Mouse (Mus musculus) intestine, embryonic 15.5 days (tissue): Measurements from ENCODE around the gene Speg. TPM values are rescaled to one million over a fixed set of nuclear protein-coding genes. Genes with fewer than 3 reads are reported as not detected.
A peak's percentile ranks its signal among the peaks of the same experiment; 100 is the strongest.

Experiments used
- ATAC-seq: fragments of 200-750 bp; cut with Nextera tagmentation; 2 replicates; pipeline ENCODE4 v1.8.0; 2017; ENCODE audit warnings: moderate TSS enrichment, moderate library complexity
- H3K27ac ChIP-seq: fragments of 300-500 bp; sonication (generic); 2 replicates; pipeline ENCODE4 v1.5.1; 2015; ENCODE audit warnings: mild to moderate bottlenecking, inconsistent platforms
- H3K27me3 ChIP-seq: fragments of 300-500 bp; sonication (generic); replicated peaks from 2 replicates; pipeline ENCODE4 v1.6.1; 2015; ENCODE audit warnings: inconsistent platforms
- H3K36me3 ChIP-seq: fragments of 300-500 bp; sonication (generic); 2 replicates; pipeline ENCODE4 v1.6.1; 2015; ENCODE audit warnings: inconsistent platforms
- H3K4me1 ChIP-seq: fragments of 300-500 bp; sonication (generic); replicated peaks from 2 replicates; pipeline ENCODE4 v1.6.1; 2015; ENCODE audit warnings: inconsistent platforms
- H3K4me2 ChIP-seq: fragments of 300-500 bp; sonication (generic); replicated peaks from 2 replicates; pipeline ENCODE4 v1.6.1; 2015; ENCODE audit warnings: mild to moderate bottlenecking, inconsistent platforms
- H3K4me3 ChIP-seq: fragments of 300-500 bp; sonication (generic); replicated peaks from 2 replicates; pipeline ENCODE4 v1.5.1; 2015; ENCODE audit warnings: inconsistent platforms
- H3K9ac ChIP-seq: fragments of 300-500 bp; sonication (generic); 2 replicates; pipeline ENCODE4 v1.6.1; 2015; ENCODE audit warnings: inconsistent platforms
- H3K9me3 ChIP-seq: fragments of 300-500 bp; sonication (generic); 2 replicates; pipeline ENCODE4 v1.6.1; 2016; ENCODE audit warnings: inconsistent platforms
- WGBS: fragments of 180-500 bp; shearing (Covaris S2); methylation state at CpG from one replicate; pipeline ENCODE4 v1.1.7; 2015; 5-methylcytosine and 5-hydroxymethylcytosine counted together
- polyA plus RNA-seq: library from polyadenylated mRNA; unstranded; fragments of >200 nt; fragmentation: Nextera tagmentation; extraction: Ambion mirVana; gene quantifications from 2 replicates; pipeline ENCODE4 v1.2.1, GENCODE M21; 2015

The Speg gene
- polyA plus RNA-seq, 1 experiment from 2014 or later = 35.6 TPM

DNA sequence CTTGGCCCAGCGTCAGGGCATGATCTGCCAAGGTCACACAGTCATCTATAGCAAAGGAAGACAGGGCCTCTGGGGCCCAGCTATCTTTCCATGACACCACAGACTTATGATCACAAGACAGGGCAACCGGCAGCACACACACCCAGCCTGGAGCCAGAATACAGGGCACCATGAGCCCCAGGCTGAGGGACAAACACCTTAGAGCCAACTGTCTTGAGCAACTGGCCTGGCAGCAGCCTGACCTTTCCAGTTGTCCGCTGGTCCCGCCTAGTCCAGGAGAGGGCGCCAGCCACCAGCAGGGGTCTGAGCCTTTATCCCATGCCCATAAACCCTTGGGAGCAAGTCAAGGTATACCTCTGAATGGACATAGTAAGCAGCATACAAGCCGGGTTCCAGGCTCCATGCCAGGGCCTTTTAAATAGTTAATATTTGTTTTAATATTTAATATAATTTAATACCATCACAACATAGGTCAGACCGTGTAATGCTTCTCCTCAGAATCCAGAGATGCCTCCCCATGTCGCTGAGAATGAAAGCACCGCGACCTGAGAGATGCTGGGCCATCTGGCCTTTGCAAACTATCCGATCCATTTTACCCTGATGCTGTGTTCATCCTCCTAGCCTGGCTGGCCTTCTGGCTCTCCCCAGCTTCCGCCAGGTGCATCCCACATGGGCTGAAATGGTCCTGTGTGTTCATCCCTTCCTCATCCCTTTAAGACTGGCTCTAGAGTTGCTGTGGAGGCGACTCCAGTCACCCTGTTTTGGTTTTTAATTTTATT is 3.6 kb upstream of the Speg start:
- peaks cover 10% of the 10 kb centered on the region for H3K27me3 ChIP-seq
- no peaks in the 10 kb centered on the region for H3K9me3 ChIP-seq
- no peak overlapping the region for H3K27ac ChIP-seq
- no peak overlapping the region for H3K9ac ChIP-seq
- WGBS = 51% methylated on average over 13 of the region's 13 CpGs
- H3K36me3 ChIP-seq = no peaks in the 10 kb centered on the region
- peaks cover 25% of the 10 kb centered on the region for H3K4me1 ChIP-seq
- H3K4me3 ChIP-seq = no peak overlapping the region
- ATAC-seq = no peak
- H3K4me2 ChIP-seq = no peak overlapping the region

DNA sequence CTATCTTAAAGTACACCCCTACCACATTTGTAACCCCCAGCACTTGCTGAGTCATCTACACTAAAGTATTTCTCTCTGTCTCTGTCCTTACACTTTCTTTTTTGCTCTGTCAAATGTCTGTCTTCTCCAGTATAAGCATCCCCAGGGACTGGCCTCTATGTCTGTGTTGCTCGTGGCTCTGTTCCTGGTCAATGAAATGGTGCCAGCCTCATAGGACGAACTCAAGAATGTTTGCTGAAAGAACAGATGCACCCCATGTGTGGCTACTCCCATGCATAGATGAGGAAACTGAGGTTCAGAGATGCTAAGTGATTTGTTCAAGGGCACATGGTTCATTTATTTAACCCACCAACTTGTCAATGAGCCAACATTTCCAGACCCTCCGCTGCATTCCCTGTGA is 2.6 kb upstream of the Speg start:
- Histone ChIP-seq H3K27me3 (peaks cover 10% of the 10 kb centered on the region), H3K4me1 (peaks cover 25% of the 10 kb centered on the region), H3K4me3 (no peak overlapping the region), H3K27ac (no peak overlapping the region), H3K4me2 (no peak overlapping the region), H3K9ac (no peak overlapping the region), H3K9me3 (no peaks in the 10 kb centered on the region), H3K36me3 (no peaks in the 10 kb centered on the region)
- ATAC-seq = no peak
- WGBS = 82% methylated on average over 3 of the region's 3 CpGs

DNA sequence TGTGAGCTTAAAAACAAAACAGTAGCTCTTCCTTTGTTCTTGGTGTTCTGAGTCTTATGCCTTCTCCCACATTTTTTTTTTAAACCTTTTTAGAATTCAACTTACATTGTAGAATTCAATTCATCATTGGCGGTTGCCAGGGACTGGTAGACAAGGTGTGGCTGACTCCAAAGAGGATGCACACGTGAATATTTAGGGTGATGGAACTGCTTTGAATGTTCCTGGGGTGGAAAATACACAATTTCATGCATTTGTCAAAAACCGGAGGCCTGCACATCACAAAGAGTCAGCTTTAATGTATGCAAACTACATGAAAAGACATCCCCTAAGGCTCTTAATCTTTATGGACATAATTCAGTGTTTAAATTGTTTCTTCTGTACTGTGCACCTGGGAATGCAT is 1.8 kb upstream of the Speg start:
- ATAC-seq = no peak
- H3K4me3 ChIP-seq = no peak overlapping the region
- peaks cover 15% of the 10 kb centered on the region for H3K27me3 ChIP-seq
- H3K27ac ChIP-seq = no peak overlapping the region
- 82% methylated on average over 3 of the region's 3 CpGs for WGBS
- H3K9me3 ChIP-seq = no peaks in the 10 kb centered on the region
- no peak overlapping the region for H3K9ac ChIP-seq
- peaks cover 25% of the 10 kb centered on the region for H3K4me1 ChIP-seq
- H3K36me3 ChIP-seq = no peaks in the 10 kb centered on the region
- no peak overlapping the region for H3K4me2 ChIP-seq

DNA sequence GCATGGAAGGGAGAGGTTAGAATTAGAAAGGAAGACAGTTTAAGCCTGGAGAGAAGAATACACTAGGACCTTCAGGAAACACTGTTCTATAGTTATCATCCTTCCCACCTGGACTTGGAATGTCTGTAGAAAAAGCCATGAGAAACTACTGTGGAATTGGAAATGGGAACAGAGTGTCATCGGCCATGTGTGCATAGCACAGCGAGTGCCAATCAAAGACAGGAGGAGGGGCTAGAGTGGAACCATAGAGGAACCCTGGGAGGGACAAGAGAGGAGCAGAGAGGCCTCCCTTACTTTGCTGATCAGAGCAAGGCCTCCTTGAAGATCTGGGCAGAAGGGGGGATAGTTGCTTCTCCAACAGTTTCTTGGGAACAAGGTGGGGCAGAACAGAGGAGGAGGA is 4.1 kb downstream of the Speg start:
- H3K9ac ChIP-seq = no peak overlapping the region
- H3K9me3 ChIP-seq = no peaks in the 10 kb centered on the region
- no peak overlapping the region for H3K27ac ChIP-seq
- 57% methylated on average over 2 of the region's 2 CpGs for WGBS
- H3K4me1 ChIP-seq = peaks cover 18% of the 10 kb centered on the region
- H3K4me3 ChIP-seq = no peak overlapping the region
- peaks cover 15% of the 10 kb centered on the region for H3K27me3 ChIP-seq
- H3K4me2 ChIP-seq = no peak overlapping the region
- ATAC-seq = no peak
- H3K36me3 ChIP-seq = no peaks in the 10 kb centered on the region

DNA sequence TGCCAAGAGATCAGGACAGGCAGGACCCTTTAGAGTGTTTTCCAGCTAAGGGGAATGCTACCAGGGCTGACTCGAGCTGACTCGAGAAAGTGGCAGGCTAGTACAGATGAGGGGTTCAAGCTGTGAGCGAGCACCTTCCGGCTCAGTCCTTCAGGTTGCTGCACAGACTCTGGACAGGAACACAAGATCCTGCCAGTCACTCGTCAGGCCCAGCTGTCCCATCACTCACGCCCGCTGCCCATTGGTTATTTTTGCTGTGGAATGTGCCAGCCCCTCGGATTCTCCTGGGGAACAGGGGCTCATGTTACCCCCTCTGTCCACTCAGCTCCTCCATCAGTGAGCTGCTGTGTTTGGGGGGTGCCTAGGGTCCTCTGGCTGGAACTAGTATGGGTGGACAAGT is 4.8 kb downstream of the Speg start:
- ATAC-seq = no peak
- Histone ChIP-seq H3K4me3 (no peak overlapping the region), H3K9ac (no peak overlapping the region), H3K27me3 (peaks cover 15% of the 10 kb centered on the region), H3K4me2 (no peak overlapping the region), H3K27ac (no peak overlapping the region), H3K9me3 (no peaks in the 10 kb centered on the region), H3K4me1 (peaks cover 18% of the 10 kb centered on the region), H3K36me3 (no peaks in the 10 kb centered on the region)
- 78% methylated on average over 8 of the region's 8 CpGs for WGBS

DNA sequence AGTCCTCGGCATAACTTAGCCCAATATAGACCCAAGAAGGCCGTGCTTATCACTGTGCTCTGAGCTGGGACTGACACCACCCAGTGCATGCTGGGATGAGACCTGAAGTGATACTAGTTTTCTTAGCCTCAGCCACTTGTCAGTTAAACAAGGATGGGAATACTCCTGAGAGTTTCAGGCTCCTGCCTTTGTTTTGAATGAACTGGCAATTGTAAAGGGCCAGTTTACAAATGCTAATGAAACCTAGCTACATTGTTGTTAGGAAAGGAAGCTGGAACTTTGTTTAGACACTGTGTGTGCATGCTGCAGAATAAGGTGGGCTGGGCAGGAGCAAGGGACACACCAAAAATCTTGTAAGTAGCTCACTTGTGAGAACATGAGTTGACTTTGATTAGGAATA is 5.9 kb downstream of the Speg start:
- Histone ChIP-seq H3K9ac (no peak overlapping the region), H3K27ac (no peak overlapping the region), H3K36me3 (no peaks in the 10 kb centered on the region), H3K4me3 (no peak overlapping the region), H3K4me1 (peaks cover 21% of the 10 kb centered on the region), H3K27me3 (peaks cover 7% of the 10 kb centered on the region), H3K9me3 (no peaks in the 10 kb centered on the region), H3K4me2 (peak overlapping the region; percentile 93; the same call in 1 of the 2 replicates)
- WGBS = 48% methylated on average over 2 of the region's 2 CpGs
- ATAC-seq = no peak

DNA sequence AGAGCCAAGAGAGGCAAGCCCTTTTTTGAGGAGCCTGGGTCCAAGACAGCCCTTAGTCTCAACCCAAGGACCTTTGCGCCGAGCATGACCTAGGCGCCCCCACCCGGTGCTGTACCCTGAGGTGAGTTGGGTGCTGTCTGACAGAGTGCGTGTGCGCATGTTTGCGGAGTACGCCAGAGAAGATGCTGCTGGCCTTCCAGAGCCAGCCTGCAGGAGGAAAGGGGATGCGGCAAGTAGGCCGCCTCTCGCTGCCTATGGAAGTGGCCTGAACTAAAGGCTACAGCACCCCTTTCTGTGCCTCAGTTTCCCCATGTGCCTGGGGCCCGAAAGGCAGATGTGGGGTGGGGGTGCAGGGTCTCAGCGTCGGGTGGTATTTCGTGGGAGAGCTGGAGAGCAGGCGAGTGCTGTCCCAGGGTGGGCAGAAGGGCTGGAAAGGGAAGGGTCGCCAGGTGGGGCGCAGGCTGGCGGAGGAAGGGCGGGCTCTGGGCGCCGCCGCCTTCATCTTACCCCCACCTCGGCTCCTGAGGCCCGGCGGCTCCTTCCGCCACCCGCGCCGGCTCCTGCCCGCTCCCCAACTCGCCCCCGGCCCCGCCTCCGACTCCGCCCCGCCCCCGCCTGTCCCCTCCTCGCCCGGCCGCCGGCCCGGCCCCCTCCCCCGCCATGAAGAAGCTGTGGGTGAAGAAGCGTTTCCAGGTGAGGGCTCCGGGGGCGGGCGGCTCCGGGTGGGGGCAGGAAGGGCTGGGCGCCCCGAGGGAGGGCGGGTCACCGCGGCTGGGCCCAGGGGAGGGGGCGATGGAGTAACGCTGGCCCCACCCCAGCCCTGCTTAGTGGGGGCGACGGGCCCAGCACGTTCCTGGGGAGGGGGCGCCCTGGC is 6.6 kb downstream of the Speg start:
- H3K4me3 ChIP-seq = peak overlapping the region; percentile 71
- H3K27ac ChIP-seq = peak overlapping the region; percentile 72
- H3K36me3 ChIP-seq = no peaks in the 10 kb centered on the region
- H3K4me2 ChIP-seq = peak overlapping the region; percentile 93
- WGBS = 4% methylated on average over 42 of the region's 60 CpGs
- no peaks in the 10 kb centered on the region for H3K9me3 ChIP-seq
- ATAC-seq = peak; percentile 68
- H3K9ac ChIP-seq = peak overlapping the region; percentile 70
- H3K27me3 ChIP-seq = peaks cover 6% of the 10 kb centered on the region
- peaks cover 25% of the 10 kb centered on the region for H3K4me1 ChIP-seq

DNA sequence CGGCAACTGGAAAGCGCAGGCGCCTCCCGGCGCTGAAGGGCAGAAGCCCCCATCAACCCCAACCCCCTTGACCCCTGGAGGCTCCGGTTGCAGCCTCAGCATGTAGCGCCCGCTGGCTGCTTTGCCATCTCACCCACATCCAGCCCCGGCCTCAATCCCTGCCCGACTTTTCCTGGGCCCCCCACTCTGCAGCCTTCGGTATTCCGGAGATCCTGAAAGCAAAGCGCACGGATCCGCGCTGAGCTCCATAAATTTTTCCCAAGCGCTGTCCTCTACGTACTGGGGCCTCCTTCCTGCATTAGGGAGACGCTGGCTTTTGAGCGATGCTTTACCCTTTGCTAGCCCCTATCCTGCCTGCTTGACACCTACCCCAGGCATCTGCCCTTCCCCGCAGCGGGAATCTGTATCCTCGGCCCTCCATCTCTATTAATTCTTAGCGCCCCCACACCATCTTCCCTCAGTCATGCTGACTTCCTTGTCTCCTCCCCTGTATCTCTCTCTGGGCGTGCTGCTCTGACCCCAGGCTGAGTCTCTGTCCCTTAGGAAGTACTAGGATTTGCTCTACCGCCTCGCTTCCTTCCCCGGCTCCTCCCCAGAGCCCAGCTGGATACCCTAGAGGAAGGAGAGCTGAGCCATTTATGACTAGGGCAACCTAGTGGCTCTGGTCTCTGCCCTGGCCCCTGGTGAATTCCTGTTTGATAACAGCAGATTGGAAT is 7.4 kb downstream of the Speg start:
- H3K36me3 ChIP-seq = no peaks in the 10 kb centered on the region
- peak overlapping the region; percentile 71 for H3K4me3 ChIP-seq
- peak overlapping the region; percentile 72 for H3K27ac ChIP-seq
- H3K9me3 ChIP-seq = no peaks in the 10 kb centered on the region
- peaks cover 31% of the 10 kb centered on the region for H3K4me1 ChIP-seq
- peaks cover 11% of the 10 kb centered on the region for H3K27me3 ChIP-seq
- WGBS = 3% methylated on average over 28 of the region's 28 CpGs
- peak overlapping the region; percentile 93 for H3K4me2 ChIP-seq
- peak overlapping the region; percentile 70 for H3K9ac ChIP-seq
- ATAC-seq = peak; percentile 10

DNA sequence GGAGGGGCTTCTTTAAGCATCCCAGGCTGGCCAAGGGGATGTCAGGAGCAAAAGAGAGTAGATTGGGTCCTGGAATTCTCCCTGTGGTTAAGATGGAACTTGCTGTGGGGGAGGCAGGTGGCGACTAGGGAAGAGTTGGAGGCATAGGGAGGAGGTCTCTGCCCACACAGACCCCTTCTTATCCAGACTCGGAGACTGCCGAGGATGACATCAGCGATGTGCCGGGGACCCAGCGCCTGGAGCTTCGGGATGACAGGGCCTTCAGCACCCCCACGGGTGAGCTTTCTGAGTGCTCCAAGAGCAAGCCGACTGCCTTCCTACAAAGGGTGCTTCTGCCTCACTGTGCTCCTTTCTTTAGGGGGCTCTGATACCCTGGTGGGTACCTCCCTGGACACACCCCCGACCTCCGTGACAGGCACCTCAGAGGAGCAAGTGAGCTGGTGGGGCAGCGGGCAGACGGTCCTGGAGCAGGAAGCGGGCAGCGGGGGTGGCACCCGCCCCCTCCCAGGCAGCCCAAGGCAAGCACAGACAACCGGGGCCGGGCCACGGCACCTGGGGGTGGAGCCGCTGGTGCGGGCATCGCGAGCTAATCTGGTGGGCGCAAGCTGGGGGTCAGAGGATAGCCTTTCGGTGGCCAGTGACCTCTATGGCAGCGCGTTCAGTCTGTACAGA is 9.5 kb downstream of the Speg start:
- peaks cover 46% of the 10 kb centered on the region for H3K4me1 ChIP-seq
- H3K9ac ChIP-seq = no peak overlapping the region
- no peak for ATAC-seq
- no peaks in the 10 kb centered on the region for H3K9me3 ChIP-seq
- peaks cover 26% of the 10 kb centered on the region for H3K27me3 ChIP-seq
- H3K27ac ChIP-seq = no peak overlapping the region
- 85% methylated on average over 27 of the region's 27 CpGs for WGBS
- H3K36me3 ChIP-seq = no peaks in the 10 kb centered on the region
- 0 out of 2 replicates have a peak overlapping the region, but pooled peaks have one; percentile 22 for H3K4me2 ChIP-seq
- H3K4me3 ChIP-seq = no peak overlapping the region

DNA sequence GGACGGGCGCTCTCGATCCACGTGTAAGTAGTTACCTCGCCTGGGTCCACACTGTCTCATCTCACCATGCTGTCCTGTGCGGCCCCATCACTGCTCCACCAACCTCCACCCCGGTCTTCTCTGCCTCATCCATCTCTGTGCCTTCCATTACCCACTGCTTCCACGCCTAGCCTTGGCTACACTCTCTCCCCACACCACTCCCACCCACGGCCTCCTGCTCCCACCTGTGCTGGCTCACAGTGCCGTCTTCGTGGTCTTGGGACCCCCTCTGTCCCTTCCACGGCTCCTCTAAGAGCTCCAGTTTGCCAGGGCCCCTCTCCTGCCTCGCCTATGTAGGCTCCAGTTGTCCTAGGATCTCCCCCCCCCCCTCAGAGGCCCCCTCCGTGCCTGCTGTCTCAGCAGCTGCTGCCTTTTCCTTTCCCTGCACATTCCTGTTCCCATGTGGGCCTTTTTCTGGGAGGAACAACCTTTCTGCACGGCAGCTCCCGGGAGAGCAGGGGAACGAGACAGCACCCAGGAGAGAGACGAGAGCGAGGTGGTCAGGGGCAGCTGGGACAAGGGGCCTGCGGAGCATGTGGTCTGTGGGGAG is 10.1 kb downstream of the Speg start:
- no peak overlapping the region for H3K4me3 ChIP-seq
- 67% methylated on average over 20 of the region's 20 CpGs for WGBS
- H3K4me1 ChIP-seq = peaks cover 46% of the 10 kb centered on the region
- H3K27me3 ChIP-seq = peaks cover 26% of the 10 kb centered on the region
- no peaks in the 10 kb centered on the region for H3K36me3 ChIP-seq
- no peak overlapping the region for H3K9ac ChIP-seq
- H3K27ac ChIP-seq = no peak overlapping the region
- H3K4me2 ChIP-seq = peak overlapping the region; percentile 22; the same call in 1 of the 2 replicates
- ATAC-seq = no peak
- H3K9me3 ChIP-seq = no peaks in the 10 kb centered on the region

DNA sequence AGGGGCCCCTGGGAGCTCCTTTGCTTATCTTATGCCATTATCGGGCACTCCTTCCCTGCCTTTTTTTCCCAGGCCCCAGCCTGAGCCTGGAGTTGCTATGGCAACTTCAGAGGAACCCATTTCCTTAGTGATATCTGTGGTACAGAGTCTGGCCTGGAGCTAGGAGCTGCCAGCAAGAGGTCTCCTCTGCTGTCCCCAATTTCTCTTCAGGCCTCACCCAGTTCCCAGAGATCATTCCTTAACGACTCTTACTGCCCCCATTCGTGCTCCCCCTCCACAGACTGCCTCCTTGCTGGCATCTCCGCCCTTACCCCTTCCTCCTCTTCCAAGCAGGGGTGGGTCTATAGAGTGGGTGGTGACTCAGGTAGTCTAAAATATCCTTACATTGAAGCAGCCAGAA is 11.1 kb downstream of the Speg start:
- peaks cover 26% of the 10 kb centered on the region for H3K27me3 ChIP-seq
- H3K36me3 ChIP-seq = 0 out of 2 replicates have a peak, but pooled peaks cover 5% of the 10 kb centered on the region
- H3K4me1 ChIP-seq = peaks cover 46% of the 10 kb centered on the region
- peak overlapping the region; percentile 22; the same call in 1 of the 2 replicates for H3K4me2 ChIP-seq
- H3K9ac ChIP-seq = no peak overlapping the region
- peak; percentile 55 for ATAC-seq
- 34% methylated on average over 4 of the region's 4 CpGs for WGBS
- no peak overlapping the region for H3K27ac ChIP-seq
- no peaks in the 10 kb centered on the region for H3K9me3 ChIP-seq
- H3K4me3 ChIP-seq = no peak overlapping the region
